Mouse (Mus musculus) hindbrain, embryonic 16.5 days (tissue): Measurements from ENCODE around the gene Adrb1. TPM values are rescaled to one million over a fixed set of nuclear protein-coding genes. Genes with fewer than 3 reads are reported as not detected.
"Not testable (repeated sequence)": the region's sequence is repeated elsewhere in the genome, so short reads cannot be mapped to it uniquely, and the experiment has no call there.

Source experiments
- ATAC-seq: fragments of 200-750 bp; cut with Nextera tagmentation; 2 replicates; pipeline ENCODE4 v1.8.0; 2017; ENCODE audit warnings: moderate TSS enrichment, moderate library complexity
- H3K27ac ChIP-seq: fragments of 300-500 bp; sonication (generic); 2 replicates; pipeline ENCODE4 v1.5.1; 2014; ENCODE audit warnings: low read depth, mild to moderate bottlenecking, control low read depth, low read length, moderate library complexity
- H3K27me3 ChIP-seq: fragments of 300-500 bp; sonication (generic); replicated peaks from 2 replicates; pipeline ENCODE4 v1.6.1; 2014; ENCODE audit warnings: low read length; ENCODE audit not compliant: control insufficient read depth, insufficient read depth
- H3K36me3 ChIP-seq: fragments of 300-500 bp; sonication (generic); 2 replicates; pipeline ENCODE4 v1.6.1; 2014; ENCODE audit warnings: mild to moderate bottlenecking, low read length, moderate library complexity, mixed read lengths; ENCODE audit not compliant: control insufficient read depth, insufficient read depth
- H3K4me1 ChIP-seq: fragments of 300-500 bp; sonication (generic); 2 replicates; pipeline ENCODE4 v1.6.1; 2014; ENCODE audit warnings: low read depth, low read length; ENCODE audit not compliant: control insufficient read depth, insufficient read depth
- H3K4me2 ChIP-seq: fragments of 300-500 bp; sonication (generic); 2 replicates; pipeline ENCODE4 v1.6.1; 2014; ENCODE audit warnings: mild to moderate bottlenecking, low read length, control low read depth, moderate library complexity
- H3K4me3 ChIP-seq: fragments of 300-500 bp; sonication (generic); 2 replicates; pipeline ENCODE4 v1.5.1; 2014; ENCODE audit warnings: mild to moderate bottlenecking, low read length, control low read depth, moderate library complexity
- H3K9ac ChIP-seq: fragments of 300-500 bp; sonication (generic); 2 replicates; pipeline ENCODE4 v1.6.1; 2014; ENCODE audit warnings: low read depth, mild to moderate bottlenecking, control low read depth, low read length, moderate library complexity
- H3K9me3 ChIP-seq: fragments of 300-500 bp; sonication (generic); 2 replicates; pipeline ENCODE4 v1.6.1; 2014; ENCODE audit warnings: mild to moderate bottlenecking, low read length, moderate library complexity; ENCODE audit not compliant: control insufficient read depth
- WGBS: fragments of 180-500 bp; shearing (Covaris S2); extraction: QIAGEN DNeasy Blood & Tissue Kit; methylation state at CpG from one replicate; pipeline ENCODE4 v1.1.7; 2014; 5-methylcytosine and 5-hydroxymethylcytosine counted together
- polyA plus RNA-seq: library from polyadenylated mRNA; unstranded; fragments of >200 nt; fragmentation: Nextera tagmentation; extraction: Ambion mirVana; gene quantifications from 2 replicates; pipeline ENCODE4 v1.2.1, GENCODE M21; 2015

The Adrb1 gene
- polyA plus RNA-seq, 1 experiment from 2014 or later, result 0.56 TPM

GRCm38 (mm10) chr19:56773393-56773971 lies 51.5 kb downstream of the Adrb1 start:
- Histone ChIP-seq H3K4me2 (no peak overlapping the region), H3K4me3 (no peak overlapping the region), H3K9ac (no peak overlapping the region), H3K4me1 (peaks cover 12% of the 10 kb centered on the region; the same call in 1 of the 2 replicates), H3K36me3 (no peaks in the 10 kb centered on the region), H3K27me3 (peaks cover 7% of the 10 kb centered on the region), H3K27ac (no peak overlapping the region), H3K9me3 (no peaks in the 10 kb centered on the region)
- no peak for ATAC-seq
- WGBS, result 39% methylated on average over 10 of the region's 10 CpGs

DNA sequence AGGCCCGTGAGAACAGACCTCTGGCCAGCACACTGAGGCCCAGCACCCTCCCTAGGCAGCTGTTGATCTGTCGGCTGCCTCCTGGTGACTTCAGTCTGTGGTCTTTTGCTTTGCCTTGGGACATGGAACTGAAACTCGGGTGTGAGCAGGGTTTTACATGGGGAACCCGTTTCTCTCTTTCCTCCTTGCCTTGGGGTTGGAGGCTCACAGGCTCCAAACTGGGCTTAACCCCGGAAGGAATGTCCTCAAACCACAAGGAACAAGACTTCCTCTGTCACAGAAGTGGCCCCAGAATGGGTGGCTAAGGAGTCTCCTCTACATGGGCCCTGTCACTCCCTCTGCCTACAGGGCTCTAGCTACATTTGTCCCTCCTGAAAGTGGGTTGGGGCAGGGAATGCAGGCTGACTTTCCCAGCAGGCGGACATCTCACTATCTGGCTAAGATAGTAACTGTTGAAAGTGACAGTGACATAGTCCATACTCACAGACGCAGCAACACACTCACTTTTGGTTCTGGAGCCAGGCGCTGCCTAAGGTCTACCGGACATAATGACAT lies 52.5 kb downstream of the Adrb1 start:
- Histone ChIP-seq H3K4me2 (no peak overlapping the region), H3K36me3 (no peaks in the 10 kb centered on the region), H3K4me3 (no peak overlapping the region), H3K27ac (no peak overlapping the region), H3K9ac (no peak overlapping the region), H3K27me3 (peaks cover 7% of the 10 kb centered on the region), H3K9me3 (no peaks in the 10 kb centered on the region), H3K4me1 (peaks cover 12% of the 10 kb centered on the region; the same call in 1 of the 2 replicates)
- ATAC-seq, result no peak
- WGBS, result 77% methylated on average over 9 of the region's 9 CpGs

- Histone ChIP-seq H3K36me3 (no peaks in the 10 kb centered on the region), H3K4me2 (peak overlapping the region; percentile 53), H3K27ac (no peak overlapping the region), H3K4me1 (peaks cover 12% of the 10 kb centered on the region; the same call in 1 of the 2 replicates), H3K4me3 (peak overlapping the region; percentile 21), H3K9me3 (no peaks in the 10 kb centered on the region), H3K9ac (peak overlapping the region; percentile 45; the same call in 1 of the 2 replicates), H3K27me3 (peaks cover 7% of the 10 kb centered on the region)
- WGBS, result 42% methylated on average over 20 of the region's 24 CpGs
- ATAC-seq, result no peak
Observed at GRCm38 (mm10) chr19:56774971-56775892, 53.2 kb downstream of the Adrb1 start.

DNA sequence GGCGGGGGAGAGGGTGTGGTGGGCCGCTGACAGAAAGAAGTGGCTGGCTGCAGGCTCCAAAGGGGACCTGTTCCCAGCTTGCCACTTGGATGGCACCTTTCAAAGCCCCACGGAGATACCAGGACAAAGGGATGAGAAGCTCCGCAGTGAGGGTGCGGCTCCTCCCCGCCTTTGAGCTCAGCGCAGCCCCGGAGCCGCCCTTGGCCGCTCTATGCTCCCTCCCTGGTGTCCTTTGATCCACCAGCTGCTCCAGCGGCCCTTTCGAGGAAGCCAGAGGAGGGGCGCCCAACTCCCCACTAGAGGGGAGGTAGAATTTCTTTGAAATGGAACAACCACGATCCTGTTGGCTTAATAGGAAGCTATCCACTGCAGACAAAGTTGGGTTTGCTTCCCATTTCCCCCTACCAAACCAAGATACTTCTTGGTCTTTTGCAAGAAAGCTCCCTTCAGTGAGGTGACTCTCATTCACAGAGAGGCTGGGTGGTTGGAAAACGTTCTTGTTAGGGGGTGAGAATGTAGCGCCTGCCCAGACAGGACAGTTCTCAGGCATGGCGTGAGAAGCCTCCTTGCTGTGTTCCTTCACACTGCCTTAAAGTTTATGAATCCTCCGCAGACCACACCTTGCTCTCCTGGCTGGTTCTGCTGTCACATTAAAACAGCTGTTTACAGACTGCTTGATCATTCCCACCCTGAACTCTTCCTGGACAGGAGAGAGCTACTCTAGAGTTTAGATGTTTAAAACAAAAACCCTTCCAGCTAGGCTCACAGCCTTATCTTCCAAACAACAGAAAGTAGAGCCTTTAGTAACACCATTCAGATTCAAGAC lies 54.1 kb downstream of the Adrb1 start:
- H3K4me1 ChIP-seq, result peaks cover 12% of the 10 kb centered on the region; the same call in 1 of the 2 replicates
- H3K9me3 ChIP-seq, result no peaks in the 10 kb centered on the region
- ATAC-seq, result no peak
- WGBS, result 11% methylated on average over 16 of the region's 18 CpGs
- peak overlapping the region; percentile 21 for H3K4me3 ChIP-seq
- peaks cover 7% of the 10 kb centered on the region for H3K27me3 ChIP-seq
- H3K27ac ChIP-seq, result no peak overlapping the region
- no peaks in the 10 kb centered on the region for H3K36me3 ChIP-seq
- peak overlapping the region; percentile 53 for H3K4me2 ChIP-seq
- peak overlapping the region; percentile 45; the same call in 1 of the 2 replicates for H3K9ac ChIP-seq

DNA sequence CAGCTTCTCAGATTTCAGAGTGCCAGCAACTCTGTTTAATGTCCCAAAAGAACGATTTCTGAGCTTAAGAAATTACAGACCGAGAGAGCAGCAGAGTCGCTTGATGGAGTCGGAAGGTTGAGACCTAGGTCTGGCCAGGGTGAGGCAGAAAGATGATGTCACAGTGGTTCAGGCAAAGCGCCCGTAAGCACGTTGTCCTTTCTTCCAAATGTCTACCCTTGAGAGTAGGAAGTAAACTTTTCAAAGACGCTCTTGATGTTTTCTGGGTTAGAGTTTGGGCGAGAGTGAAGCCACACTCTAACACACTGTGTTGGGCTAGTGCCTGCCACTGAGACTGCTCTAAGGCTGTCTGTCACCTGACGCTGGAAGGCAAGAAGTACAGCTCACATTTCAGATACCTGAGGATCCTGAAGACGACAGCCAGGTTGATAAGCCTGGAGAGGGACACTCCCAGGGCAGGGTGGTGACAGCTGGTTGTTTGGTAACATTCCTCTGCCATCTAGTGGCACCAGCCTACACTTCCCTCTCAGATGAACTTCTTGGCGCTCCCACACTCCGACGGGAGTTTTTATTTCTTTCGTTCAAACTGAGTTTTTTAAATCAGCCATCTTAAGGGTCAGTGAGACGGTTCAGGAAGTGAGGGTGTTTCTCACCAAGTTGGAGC lies 54.9 kb downstream of the Adrb1 start:
- peak; percentile 69; the same call in 1 of the 2 replicates for ATAC-seq
- WGBS, result 49% methylated on average over 16 of the region's 16 CpGs
- no peaks in the 10 kb centered on the region for H3K9me3 ChIP-seq

GRCm38 (mm10) chr19:56778532-56778931 lies 56.5 kb downstream of the Adrb1 start:
- WGBS, result 97% methylated on average over 7 of the region's 7 CpGs

More for the DNA sequence above, 54.9 kb downstream of the Adrb1 start:
- Histone ChIP-seq H3K36me3 (no peaks in the 10 kb centered on the region), H3K4me2 (no peak overlapping the region), H3K27ac (no peak overlapping the region), H3K4me1 (peaks cover 12% of the 10 kb centered on the region; the same call in 1 of the 2 replicates), H3K27me3 (peaks cover 7% of the 10 kb centered on the region), H3K9ac (no peak overlapping the region), H3K4me3 (no peak overlapping the region)

More at GRCm38 (mm10) chr19:56778532-56778931, 56.5 kb downstream of the Adrb1 start:
- not testable (repeated sequence) for ATAC-seq, H3K9ac ChIP-seq, H3K27me3 ChIP-seq, H3K9me3 ChIP-seq, H3K36me3 ChIP-seq, H3K4me2 ChIP-seq, H3K4me3 ChIP-seq, H3K27ac ChIP-seq
- peaks cover 12% of the 10 kb centered on the region; the same call in 1 of the 2 replicates for H3K4me1 ChIP-seq

Other genes starting within 250 kb of the Adrb1 start
- 8.5 and 8.8 TPM in 2 replicates for gene Dclre1a, start 174.0 kb upstream of the Adrb1 start, polyA plus RNA-seq
- gene Nhlrc2, start 173.9 kb upstream of the Adrb1 start, polyA plus RNA-seq, result 6.0 and 8.3 TPM in 2 replicates
- gene Ccdc186, start 100.0 kb downstream of the Adrb1 start, polyA plus RNA-seq, result 19.1 and 20.2 TPM in 2 replicates
- gene Tdrd1, start 104.0 kb downstream of the Adrb1 start, polyA plus RNA-seq, result 1.3 and 1.4 TPM in 2 replicates
- gene Vwa2, start 152.1 kb downstream of the Adrb1 start, polyA plus RNA-seq, result 0.66 and 0.75 TPM in 2 replicates